ENCODE assay signal across 9 mouse cellular contexts in the genomic region with DNA sequence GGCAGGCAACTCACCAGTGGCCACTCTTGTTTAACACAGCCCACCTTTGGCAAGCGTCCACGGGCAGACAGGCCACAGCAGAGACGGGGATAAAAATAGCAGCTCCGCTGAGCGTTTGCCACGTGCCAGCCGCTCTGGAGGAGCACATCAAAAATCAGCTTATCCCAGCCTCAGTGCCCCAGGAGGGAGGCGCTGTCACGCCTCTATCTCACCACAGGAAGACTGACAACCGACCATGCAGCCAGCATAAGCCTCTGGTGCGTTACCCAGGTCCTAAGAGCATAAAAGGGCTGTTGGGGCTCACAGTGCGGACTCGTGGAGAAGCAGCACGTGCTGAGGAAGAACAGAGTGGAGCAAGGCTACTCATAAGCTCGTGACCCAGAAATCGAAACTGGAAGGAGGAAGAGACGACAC.
DNase-seq lines count a peak whose midpoint lies in the region; ATAC-seq and TF ChIP-seq lines count a peak whose summit lies in the region.
"Had no signal": no experiment of that assay in that cellular context is flagged by ENCODE, and none has a peak within 500 bp of the region (broad histone marks: within the 10 kb centered on the region; RNA-seq: fewer than 3 reads in every experiment).

No protein-coding gene starts in this region.

- H3K4me2 ChIP-seq in midbrain, embryonic 14.5 days (ENCODE audit: low read length): peak overlapping the region; percentile 11; the same call in 1 of the 2 replicates
- H3K4me2 ChIP-seq in liver, postnatal 0 days (ENCODE audit: low read depth, low read length): peak overlapping the region; percentile 14; the same call in 1 of the 2 replicates

- intact Hi-C loops in gastrocnemius, adult 2 months (cut with DNase I): no loop called here
- intact Hi-C loops in gastrocnemius, postnatal 14 days (cut with DNase I; ENCODE audit: low total_unique reads): no loop called here

- H3K9me3 ChIP-seq in midbrain, embryonic 14.5 days (ENCODE audit: control insufficient read depth, low read length): no peaks in the 10 kb centered on the region
- no peaks in the 10 kb centered on the region for H3K9me3 ChIP-seq in midbrain, embryonic 10.5 days (replicated peaks)
- H3K9me3 ChIP-seq in liver, postnatal 0 days (ENCODE audit: low read length): no peaks in the 10 kb centered on the region

- WGBS in midbrain, embryonic 14.5 days: 14% methylated on average over 17 of the region's 17 CpGs
- WGBS in midbrain, embryonic 10.5 days: 38% methylated on average over 17 of the region's 17 CpGs
- 23% methylated on average over 17 of the region's 17 CpGs for WGBS in liver, postnatal 0 days (ENCODE audit: insufficient replicate concordance)

- H3K36me3 ChIP-seq in midbrain, embryonic 14.5 days (ENCODE audit: control insufficient read depth, insufficient read depth, low read length): no peaks in the 10 kb centered on the region
- no peaks in the 10 kb centered on the region for H3K36me3 ChIP-seq in midbrain, embryonic 10.5 days
- no peaks in the 10 kb centered on the region for H3K36me3 ChIP-seq in liver, postnatal 0 days (replicated peaks; ENCODE audit: insufficient read depth, low read length)

- H3K27me3 ChIP-seq in midbrain, embryonic 14.5 days (ENCODE audit: control insufficient read depth, insufficient read depth, low read length): no peaks in the 10 kb centered on the region
- peaks cover 39% of the 10 kb centered on the region for H3K27me3 ChIP-seq in midbrain, embryonic 10.5 days (ENCODE audit: low read depth, poor library complexity, severe bottlenecking)
- H3K27me3 ChIP-seq in liver, postnatal 0 days (ENCODE audit: insufficient read depth, low read length): no peaks in the 10 kb centered on the region

- ATAC-seq in midbrain, embryonic 14.5 days (ENCODE audit: low FRiP score, low TSS enrichment): 0 out of 2 replicates have a peak, but pooled peaks have one; percentile 36
- peak; percentile 62 for ATAC-seq in common myeloid progenitor, adult 5-6 weeks (replicated peaks; ENCODE audit: low read depth, poor library complexity, severe bottlenecking)
- no peak for ATAC-seq in liver, postnatal 0 days
- ATAC-seq in inflammation-experienced regulatory T-cells, adult 6 months: no peak

- no peak for TF ChIP-seq EP300 in liver, postnatal 0 days (IDR thresholded peaks at IDR 0.05; ENCODE audit: low read depth)

- no peak overlapping the region for H3K9ac ChIP-seq in midbrain, embryonic 14.5 days (replicated peaks; ENCODE audit: low read length)
- no peak overlapping the region for H3K9ac ChIP-seq in liver, postnatal 0 days (replicated peaks)

- H3K27ac ChIP-seq in gastrocnemius, adult 2 months: no peak overlapping the region
- H3K27ac ChIP-seq in midbrain, embryonic 14.5 days (replicated peaks; ENCODE audit: low read depth, low read length): no peak overlapping the region
- no peak overlapping the region for H3K27ac ChIP-seq in midbrain, embryonic 10.5 days (replicated peaks)
- H3K27ac ChIP-seq in liver, postnatal 0 days (ENCODE audit: low read depth): no peak overlapping the region

- DNase-seq in gastrocnemius, adult 2 months: no peak
- no peak for DNase-seq in gastrocnemius, postnatal 4 days (ENCODE audit: low spot score in 2 of 2)
- peak; percentile 73 for DNase-seq in midbrain, embryonic 14.5 days
- DNase-seq in midbrain, embryonic 10.5 days (ENCODE audit: low spot score): no peak
- DNase-seq in liver, postnatal 0 days: no peak
- no peak for DNase-seq in gastrocnemius, postnatal 14 days

- peaks cover 18% of the 10 kb centered on the region for H3K4me1 ChIP-seq in midbrain, embryonic 14.5 days (ENCODE audit: control insufficient read depth, insufficient read depth, low read length)
- H3K4me1 ChIP-seq in midbrain, embryonic 10.5 days: peaks cover 16% of the 10 kb centered on the region
- H3K4me1 ChIP-seq in liver, postnatal 0 days (ENCODE audit: insufficient read depth): no peaks in the 10 kb centered on the region

- H3K4me3 ChIP-seq in gastrocnemius, adult 2 months: peak overlapping the region; percentile 26; the same call in 1 of the 2 replicates
- H3K4me3 ChIP-seq in midbrain, embryonic 14.5 days (replicated peaks; ENCODE audit: low read depth, low read length): no peak overlapping the region
- H3K4me3 ChIP-seq in midbrain, embryonic 10.5 days: no peak overlapping the region
- no peak overlapping the region for H3K4me3 ChIP-seq in liver, postnatal 0 days (ENCODE audit: low read depth, low read length)
- H3K4me3 ChIP-seq: erythroblast, embryonic 14.5 days had no signal

- TF ChIP-seq CTCF in gastrocnemius, adult 2 months (IDR thresholded peaks at IDR 0.05): no peak
- no peak for TF ChIP-seq CTCF in liver, postnatal 0 days (IDR thresholded peaks at IDR 0.05; ENCODE audit: low read depth)

Comparison
In these comparisons a context has a peak if more than half of its experiments do, and no peak if none do; other contexts are left out.
1. ATAC-seq: peak in midbrain, embryonic 14.5 days (single experiment) and common myeloid progenitor, adult 5-6 weeks (single experiment); none in liver, postnatal 0 days (single experiment) and inflammation-experienced regulatory T-cells, adult 6 months (single experiment).